Mouse (Mus musculus) mesoderm, embryonic 11.5 days (tissue): ENCODE results near the gene Naip1.
"Not testable (repeated sequence)": the region's sequence is repeated elsewhere in the genome, so short reads cannot be mapped to it uniquely, and the experiment has no call there.

Source experiments
- DNase-seq: peaks from one replicate; pipeline ENCODE4 v3.0.0-alpha.2; 2012; ENCODE audit warnings: low read depth, low spot score

Naip1 gene

DNA sequence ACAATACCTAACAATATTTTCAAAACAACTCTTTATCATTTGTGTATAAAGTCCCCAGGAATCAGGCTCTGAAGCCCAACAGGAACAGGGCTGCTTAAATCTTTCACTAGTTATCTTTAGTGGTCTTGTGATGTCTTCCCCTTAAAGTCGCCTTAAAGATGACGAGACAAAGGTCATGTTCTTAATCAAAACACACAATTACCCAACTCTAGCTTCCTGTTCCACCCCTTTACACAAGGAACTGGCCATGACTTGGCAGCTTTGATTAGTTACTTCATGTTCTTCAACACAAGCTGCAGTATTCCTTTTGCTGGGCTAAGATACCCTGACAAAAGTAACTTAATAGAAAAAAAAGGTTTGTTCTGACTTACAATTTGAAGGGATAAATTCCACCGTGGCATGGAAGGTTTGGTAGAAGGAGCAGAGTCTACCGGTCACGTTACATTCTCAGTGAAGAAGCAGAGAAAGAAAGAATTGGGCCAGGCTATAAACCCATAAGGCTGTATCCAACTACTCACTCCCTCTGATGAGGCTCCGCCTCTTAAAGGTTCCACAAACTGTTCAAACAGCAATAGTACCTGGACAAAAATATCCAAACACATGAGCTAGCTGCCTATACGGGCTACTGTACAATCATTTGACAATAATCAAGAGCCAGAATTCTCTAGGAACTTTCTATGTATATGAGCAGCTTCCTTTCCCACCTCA, 49.6 kb downstream of the Naip1 start:
- DNase-seq: not testable (repeated sequence)

- DNase-seq: not testable (repeated sequence)
Observed at GRCm38 (mm10) chr13:100391021-100391420, 61.6 kb downstream of the Naip1 start.

GRCm38 (mm10) chr13:100370536-100370935, 82.1 kb downstream of the Naip1 start:
- no peak for DNase-seq
